Mouse (Mus musculus): ENCODE measurements around the gene Tcta. TPM values are rescaled to one million over a fixed set of nuclear protein-coding genes. Genes with fewer than 3 reads are reported as not detected.

The Tcta gene
- total RNA-seq, 2 experiments from 2014 or later, result 24.7 to 26.9 TPM

Other genes with a start within 250 kb of the Tcta start
- not detected for gene Mst1, start 225.7 kb downstream of the Tcta start, total RNA-seq (2021)
- 100 to 1,000 TPM; 154 to 161 TPM for gene Rnf123, start 222.8 kb downstream of the Tcta start, total RNA-seq (2021)
- gene Apeh, start 211.6 kb downstream of the Tcta start, total RNA-seq (2021), result 10 to 100 TPM; 37.9 to 38.3 TPM
- gene Bsn, start 115.8 kb downstream of the Tcta start, total RNA-seq (2021), result under 1 TPM; 0.11 to 0.29 TPM
- gene Dag1, start 42.2 kb downstream of the Tcta start, total RNA-seq (2021), result 100 to 1,000 TPM; 232 to 238 TPM
- 1 to 10 TPM; 9.3 to 9.8 TPM for gene Nicn1, start 15.7 kb downstream of the Tcta start, total RNA-seq (2021)
- gene Amt, start 9.3 kb downstream of the Tcta start, total RNA-seq (2021), result 1 to 10 TPM in 1 of 2 experiments, under 1 TPM in 1; 0.76 to 1.3 TPM
- gene Rhoa, start within 50 bp of the Tcta start, total RNA-seq (2021), result 100 to 1,000 TPM; 159 to 177 TPM
- gene Gpx1, start 32.7 kb upstream of the Tcta start, total RNA-seq (2021), result 10 to 100 TPM; 86.5 to 98.0 TPM
- 10 to 100 TPM; 56.6 to 62.4 TPM for gene Usp4, start 41.7 kb upstream of the Tcta start, total RNA-seq (2021)
- gene 1700102P08Rik, start 86.6 kb upstream of the Tcta start, total RNA-seq (2021), result under 1 TPM; 0.31 to 0.42 TPM
- under 1 TPM in 1 of 2 experiments, not detected in 1; 0.16 TPM for gene Ccdc36, start 122.3 kb upstream of the Tcta start, total RNA-seq (2021)
- not detected for gene BC048562, start 130.3 kb upstream of the Tcta start, total RNA-seq (2021)
- gene Ccdc71, start 154.4 kb upstream of the Tcta start, total RNA-seq (2021), result 10 to 100 TPM; 15.6 to 17.5 TPM
- gene Klhdc8b, start 155.4 kb upstream of the Tcta start, total RNA-seq (2021), result 1 to 10 TPM; 4.1 to 4.6 TPM
- 100 to 1,000 TPM; 118 to 125 TPM for gene Lamb2, start 173.6 kb upstream of the Tcta start, total RNA-seq (2021)
- gene Usp19, start 184.4 kb upstream of the Tcta start, total RNA-seq (2021), result 10 to 100 TPM; 85.9 to 92.0 TPM
- gene Qars, start 201.5 kb upstream of the Tcta start, total RNA-seq (2021), result 10 to 100 TPM; 65.9 to 72.6 TPM
- gene Qrich1, start 210.6 kb upstream of the Tcta start, total RNA-seq (2021), result 10 to 100 TPM; 58.8 to 59.5 TPM